ENCODE assay signal across 9 mouse cellular contexts in the genomic region with DNA sequence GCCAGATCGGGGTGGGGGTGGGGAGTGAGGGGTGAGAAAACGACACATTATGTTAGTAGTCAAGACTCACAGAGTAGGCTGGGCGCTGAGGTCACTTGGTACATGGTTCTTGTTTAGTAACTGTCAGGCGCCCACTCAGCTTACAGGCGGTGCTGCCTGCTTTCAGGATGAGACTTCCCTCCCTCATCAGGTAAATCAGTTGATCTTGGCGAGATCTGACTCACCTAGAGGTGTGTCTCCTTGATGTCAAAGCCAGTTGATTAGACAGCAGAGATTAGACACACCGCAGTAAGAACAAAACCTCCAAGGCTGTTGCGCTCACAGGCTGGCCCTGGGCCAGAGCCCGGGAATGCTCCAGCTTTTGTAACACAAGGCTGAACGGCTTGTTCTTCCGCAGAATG. TPM values are rescaled to one million over a fixed set of nuclear protein-coding genes. Genes with fewer than 3 reads are reported as not detected.
DNase-seq lines count a peak whose midpoint lies in the region; ATAC-seq lines count a peak whose summit lies in the region.
"Had no signal": no experiment of that assay in that cellular context is flagged by ENCODE, and none has a peak within 500 bp of the region (broad histone marks: within the 10 kb centered on the region; RNA-seq: fewer than 3 reads in every experiment).

No protein-coding gene starts in this region.

- no peaks in the 10 kb centered on the region for H3K27me3 ChIP-seq in midbrain, embryonic 11.5 days (ENCODE audit: control insufficient read depth, insufficient read depth, low read length)
- no peaks in the 10 kb centered on the region for H3K27me3 ChIP-seq in midbrain, embryonic 16.5 days (ENCODE audit: control insufficient read depth, insufficient read depth, low read depth, low read length)
- H3K27me3 ChIP-seq: liver, embryonic 13.5 days had no signal

- H3K9me3 ChIP-seq in midbrain, embryonic 11.5 days (ENCODE audit: control insufficient read depth, low read length): no peaks in the 10 kb centered on the region
- no peaks in the 10 kb centered on the region for H3K9me3 ChIP-seq in midbrain, embryonic 16.5 days (replicated peaks; ENCODE audit: control insufficient read depth, low read length, poor library complexity, severe bottlenecking)
- H3K9me3 ChIP-seq: liver, embryonic 13.5 days had no signal

- DNase-seq in midbrain, embryonic 11.5 days (ENCODE audit: low spot score, missing footprints): peak; percentile 57
- peak; percentile 38 to 60 for DNase-seq in adrenal gland, postnatal 4 days (ENCODE audit: low spot score in 2 of 2)
- peak; percentile 26 to 35 for DNase-seq in gastrocnemius, postnatal 36 days
- DNase-seq in lung, postnatal 4 days: peak; percentile 60 to 75
- DNase-seq in liver: no peak
- DNase-seq: liver, embryonic 13.5 days had no signal

- no peak overlapping the region for H3K9ac ChIP-seq in midbrain, embryonic 11.5 days (ENCODE audit: low read length)
- H3K9ac ChIP-seq in midbrain, embryonic 16.5 days (ENCODE audit: low read depth, low read length): no peak overlapping the region
- H3K9ac ChIP-seq: liver, embryonic 13.5 days had no signal

- 64% methylated on average over 11 of the region's 11 CpGs for WGBS in midbrain, embryonic 11.5 days
- 45% methylated on average over 11 of the region's 11 CpGs for WGBS in midbrain, embryonic 16.5 days

- H3K4me3 ChIP-seq in midbrain, embryonic 11.5 days (ENCODE audit: low read depth, low read length): no peak overlapping the region
- H3K4me3 ChIP-seq in midbrain, embryonic 16.5 days (ENCODE audit: low read depth, low read length): no peak overlapping the region
- H3K4me3 ChIP-seq: liver, embryonic 13.5 days had no signal

- ATAC-seq in midbrain, embryonic 11.5 days (ENCODE audit: low FRiP score): no peak
- no peak for ATAC-seq in midbrain, embryonic 16.5 days
- peak; percentile 22 for ATAC-seq in inflammation-experienced regulatory T-cells, adult 6 months
- no peak for ATAC-seq in granulocyte monocyte progenitor cell, adult 5-6 weeks (replicated peaks; ENCODE audit: poor library complexity, severe bottlenecking)

- no peak overlapping the region for H3K4me2 ChIP-seq in midbrain, embryonic 11.5 days
- no peak overlapping the region for H3K4me2 ChIP-seq in midbrain, embryonic 16.5 days (ENCODE audit: low read length)
- H3K4me2 ChIP-seq: liver, embryonic 13.5 days had no signal

- intact Hi-C loops in gastrocnemius, postnatal 36 days (cut with DNase I): no loop called here

- H3K36me3 ChIP-seq in midbrain, embryonic 11.5 days (ENCODE audit: control insufficient read depth, insufficient read depth, low read length): no peaks in the 10 kb centered on the region
- no peaks in the 10 kb centered on the region for H3K36me3 ChIP-seq in midbrain, embryonic 16.5 days (ENCODE audit: control insufficient read depth, insufficient read depth, low read length)
- H3K36me3 ChIP-seq: liver, embryonic 13.5 days had no signal

- no peak overlapping the region for H3K27ac ChIP-seq in midbrain, embryonic 11.5 days (ENCODE audit: low read depth, low read length)
- no peak overlapping the region for H3K27ac ChIP-seq in midbrain, embryonic 16.5 days (ENCODE audit: low read length)
- H3K27ac ChIP-seq: liver, embryonic 13.5 days had no signal

- no peaks in the 10 kb centered on the region; the same call in 1 of the 2 replicates for H3K4me1 ChIP-seq in midbrain, embryonic 11.5 days (ENCODE audit: control insufficient read depth, insufficient read depth, low read length)
- H3K4me1 ChIP-seq in midbrain, embryonic 16.5 days (ENCODE audit: control insufficient read depth, insufficient read depth, low read length): no peaks in the 10 kb centered on the region

RNA-seq across cellular contexts. Expression of gene Ifrd1, which starts 4.5 kb away (rescaled TPM):
- polyA plus RNA-seq in midbrain, embryonic 11.5 days (2014; fragmentation: Nextera tagmentation; extraction: Ambion mirVana): 198 and 210 TPM in 2 replicates
- polyA plus RNA-seq in midbrain, embryonic 16.5 days (2015; fragmentation: Nextera tagmentation; extraction: Ambion mirVana): 181 and 183 TPM in 2 replicates
- total RNA-seq in adrenal gland, postnatal 4 days (2021): 100 to 1,000 TPM; 169 to 176 TPM
- 100 to 1,000 TPM in 1 of 2 experiments, 10 to 100 TPM in 1; 91.4 to 119 TPM for total RNA-seq in gastrocnemius, postnatal 36 days (2021)
- 10 to 100 TPM; 45.9 to 75.8 (median 54.1) TPM for polyA plus RNA-seq in inflammation-experienced regulatory T-cells, adult 6 months (2017; shearing (Covaris generic))
- total RNA-seq in granulocyte monocyte progenitor cell, adult 5-6 weeks (2014; fragmentation: Nextera tagmentation): 91.2 and 111 TPM in 2 replicates
- 107 and 115 TPM in 2 replicates for total RNA-seq in granulocyte monocyte progenitor cell, adult 5-6 weeks (2017)

RNA-seq across cellular contexts. Expression of gene Lsmem1, which starts 44.5 kb away (rescaled TPM):
- not detected in 2 replicates for polyA plus RNA-seq in midbrain, embryonic 11.5 days (2014; fragmentation: Nextera tagmentation; extraction: Ambion mirVana)
- 0.29 TPM in 1 of 2 replicates, not detected in the other for polyA plus RNA-seq in midbrain, embryonic 16.5 days (2015; fragmentation: Nextera tagmentation; extraction: Ambion mirVana)
- total RNA-seq in adrenal gland, postnatal 4 days (2021): 1 to 10 TPM in 1 of 2 experiments, under 1 TPM in 1; 0.53 to 1.0 TPM
- 10 to 100 TPM; 49.2 to 57.7 TPM for total RNA-seq in gastrocnemius, postnatal 36 days (2021)
- polyA plus RNA-seq in inflammation-experienced regulatory T-cells, adult 6 months (2017; shearing (Covaris generic)): under 1 TPM in 1 of 3 experiments, not detected in 2; 0.38 TPM
- total RNA-seq in granulocyte monocyte progenitor cell, adult 5-6 weeks (2014; fragmentation: Nextera tagmentation): not detected in 2 replicates
- 0.52 TPM in 1 of 2 replicates, not detected in the other for total RNA-seq in granulocyte monocyte progenitor cell, adult 5-6 weeks (2017)

Comparison
In these comparisons a context has a peak if more than half of its experiments do, and no peak if none do; other contexts are left out.
1. RNA of gene Lsmem1, which starts 44.5 kb away (total RNA-seq): 49.2 to 57.7 TPM in gastrocnemius, postnatal 36 days; 0.53 to 1.0 TPM in adrenal gland, postnatal 4 days and 0.52 TPM in granulocyte monocyte progenitor cell, adult 5-6 weeks; every median in the first group is over 10 times any median in the second.